Mouse (Mus musculus): ENCODE measurements around the gene Tmprss6. TPM values are rescaled to one million over a fixed set of nuclear protein-coding genes. Genes with fewer than 3 reads are reported as not detected.

Tmprss6 gene
- polyA plus RNA-seq, 1 experiment from 2014 or later, result 1.8 TPM

- H3K4me1 ChIP-seq (ENCODE audit: control insufficient read depth, insufficient read depth, low read length), result no peaks in the 10 kb centered on the region
- peak; percentile 36; the same call in 1 of the 2 replicates for ATAC-seq (ENCODE audit: insufficient read depth, low FRiP score)
- peak overlapping the region; percentile 41 for H3K4me2 ChIP-seq (ENCODE audit: low read depth, low read length)
- 14% methylated on average over 16 of the region's 16 CpGs for WGBS
- no peaks in the 10 kb centered on the region for H3K36me3 ChIP-seq (ENCODE audit: control insufficient read depth, insufficient read depth, low read length)
- H3K27ac ChIP-seq (ENCODE audit: low read length), result no peak overlapping the region
- H3K9me3 ChIP-seq (replicated peaks; ENCODE audit: control insufficient read depth, low read length), result no peaks in the 10 kb centered on the region
- H3K4me3 ChIP-seq (replicated peaks; ENCODE audit: low read length), result no peak overlapping the region
- H3K9ac ChIP-seq (ENCODE audit: low read length), result no peak overlapping the region
- H3K27me3 ChIP-seq (ENCODE audit: control insufficient read depth, insufficient read depth, low read length), result no peaks in the 10 kb centered on the region
These were observed 46.1 kb downstream of the Tmprss6 start for GRCm38 (mm10) chr15:78422046-78422956.

- Histone ChIP-seq H3K27me3 (ENCODE audit: control insufficient read depth, insufficient read depth, low read length) (no peaks in the 10 kb centered on the region), H3K4me1 (ENCODE audit: control insufficient read depth, insufficient read depth, low read length) (peaks cover 6% of the 10 kb centered on the region), H3K9ac (ENCODE audit: low read length) (no peak overlapping the region), H3K4me3 (replicated peaks; ENCODE audit: low read length) (no peak overlapping the region), H3K36me3 (ENCODE audit: control insufficient read depth, insufficient read depth, low read length) (no peaks in the 10 kb centered on the region), H3K4me2 (ENCODE audit: low read depth, low read length) (no peak overlapping the region), H3K9me3 (replicated peaks; ENCODE audit: control insufficient read depth, low read length) (no peaks in the 10 kb centered on the region), H3K27ac (ENCODE audit: low read length) (no peak overlapping the region; the same call in 1 of the 2 replicates)
- no peak for ATAC-seq (ENCODE audit: insufficient read depth, low FRiP score)
- 82% methylated on average over 13 of the region's 13 CpGs for WGBS
These were observed 48.0 kb downstream of the Tmprss6 start for GRCm38 (mm10) chr15:78420395-78420794.

- no peak overlapping the region; the same call in 1 of the 2 replicates for H3K4me2 ChIP-seq (ENCODE audit: low read depth, low read length)
- 8% methylated on average over 4 of the region's 4 CpGs for WGBS
- no peaks in the 10 kb centered on the region for H3K27me3 ChIP-seq (ENCODE audit: control insufficient read depth, insufficient read depth, low read length)
- peak overlapping the region; percentile 55 for H3K9ac ChIP-seq (ENCODE audit: low read length)
- no peak overlapping the region for H3K4me3 ChIP-seq (replicated peaks; ENCODE audit: low read length)
- peak; percentile 73; the same call in 1 of the 2 replicates for ATAC-seq (ENCODE audit: insufficient read depth, low FRiP score)
- H3K4me1 ChIP-seq (ENCODE audit: control insufficient read depth, insufficient read depth, low read length), result peaks cover 6% of the 10 kb centered on the region
- no peaks in the 10 kb centered on the region for H3K9me3 ChIP-seq (replicated peaks; ENCODE audit: control insufficient read depth, low read length)
- H3K27ac ChIP-seq (ENCODE audit: low read length), result peak overlapping the region; percentile 92
- H3K36me3 ChIP-seq (ENCODE audit: control insufficient read depth, insufficient read depth, low read length), result no peaks in the 10 kb centered on the region
These were observed 51.5 kb downstream of the Tmprss6 start for GRCm38 (mm10) chr15:78416937-78417336.

DNA sequence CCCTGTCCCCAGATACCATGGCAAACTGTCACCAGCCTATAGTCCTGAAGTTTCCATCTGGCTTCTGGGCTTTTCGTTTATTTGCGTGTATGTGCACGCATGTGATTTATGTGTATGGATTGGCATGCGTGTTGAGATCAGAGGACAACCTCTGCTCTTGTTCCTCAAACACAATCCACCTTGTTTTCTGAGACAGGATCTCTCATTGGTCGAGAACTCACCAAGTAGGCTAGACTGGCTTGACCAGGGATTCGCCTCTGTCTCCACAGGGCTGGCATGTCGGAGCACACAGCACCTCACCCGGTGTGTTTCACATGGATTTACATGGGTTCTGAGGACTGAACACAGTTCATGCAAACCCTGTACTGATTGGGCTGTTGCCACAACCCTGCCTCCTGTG is 54.3 kb downstream of the Tmprss6 start:
- peak overlapping the region; percentile 41; the same call in 1 of the 2 replicates for H3K27ac ChIP-seq (ENCODE audit: low read length)
- no peak overlapping the region for H3K4me3 ChIP-seq (replicated peaks; ENCODE audit: low read length)
- H3K27me3 ChIP-seq (ENCODE audit: control insufficient read depth, insufficient read depth, low read length), result peaks cover 8% of the 10 kb centered on the region; the same call in 1 of the 2 replicates
- H3K9me3 ChIP-seq (replicated peaks; ENCODE audit: control insufficient read depth, low read length), result no peaks in the 10 kb centered on the region
- no peak overlapping the region for H3K4me2 ChIP-seq (ENCODE audit: low read depth, low read length)
- peaks cover 9% of the 10 kb centered on the region for H3K4me1 ChIP-seq (ENCODE audit: control insufficient read depth, insufficient read depth, low read length)
- ATAC-seq (ENCODE audit: insufficient read depth, low FRiP score), result no peak
- no peaks in the 10 kb centered on the region; the same call in 1 of the 2 replicates for H3K36me3 ChIP-seq (ENCODE audit: control insufficient read depth, insufficient read depth, low read length)
- H3K9ac ChIP-seq (ENCODE audit: low read length), result no peak overlapping the region
- 81% methylated on average over 8 of the region's 8 CpGs for WGBS

GRCm38 (mm10) chr15:78413719-78414117 is 54.7 kb downstream of the Tmprss6 start:
- peak overlapping the region; percentile 31; the same call in 1 of the 2 replicates for H3K27ac ChIP-seq (ENCODE audit: low read length)
- peaks cover 9% of the 10 kb centered on the region for H3K4me1 ChIP-seq (ENCODE audit: control insufficient read depth, insufficient read depth, low read length)
- H3K4me3 ChIP-seq (replicated peaks; ENCODE audit: low read length), result no peak overlapping the region
- no peak overlapping the region for H3K9ac ChIP-seq (ENCODE audit: low read length)
- ATAC-seq (ENCODE audit: insufficient read depth, low FRiP score), result no peak
- no peak overlapping the region for H3K4me2 ChIP-seq (ENCODE audit: low read depth, low read length)
- peaks cover 8% of the 10 kb centered on the region; the same call in 1 of the 2 replicates for H3K27me3 ChIP-seq (ENCODE audit: control insufficient read depth, insufficient read depth, low read length)
- 58% methylated on average over 1 of the region's 1 CpGs for WGBS
- no peaks in the 10 kb centered on the region; the same call in 1 of the 2 replicates for H3K36me3 ChIP-seq (ENCODE audit: control insufficient read depth, insufficient read depth, low read length)
- no peaks in the 10 kb centered on the region for H3K9me3 ChIP-seq (replicated peaks; ENCODE audit: control insufficient read depth, low read length)

DNA sequence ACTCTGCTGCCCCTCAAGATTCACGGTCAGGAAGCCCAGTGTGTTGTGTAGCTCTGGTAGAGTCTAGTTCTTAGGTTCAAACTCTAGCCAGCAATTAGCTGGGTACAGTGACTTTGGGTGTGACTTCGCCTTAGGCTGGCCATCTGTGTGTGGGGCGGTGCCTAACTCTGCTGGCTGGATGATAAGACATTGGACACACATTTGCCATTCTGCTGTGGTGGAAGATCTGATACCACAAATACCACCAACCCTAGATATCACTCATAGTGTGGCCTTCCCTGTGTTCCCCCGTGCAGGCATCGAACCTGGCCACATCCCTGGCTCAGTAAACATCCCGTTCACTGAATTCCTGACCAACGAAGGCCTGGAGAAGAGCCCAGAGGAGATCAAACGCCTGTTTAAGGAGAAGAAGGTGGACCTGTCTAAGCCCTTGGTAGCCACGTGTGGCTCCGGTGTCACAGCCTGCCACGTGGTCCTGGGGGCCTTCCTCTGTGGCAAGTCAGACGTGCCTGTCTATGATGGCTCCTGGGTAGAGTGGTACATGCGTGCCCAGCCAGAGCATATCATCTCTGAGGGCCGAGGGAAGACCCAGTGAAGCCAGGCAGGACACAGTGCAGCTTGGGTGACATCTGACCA is 55.2 kb downstream of the Tmprss6 start:
- Histone ChIP-seq H3K9ac (ENCODE audit: low read length) (no peak overlapping the region), H3K9me3 (replicated peaks; ENCODE audit: control insufficient read depth, low read length) (no peaks in the 10 kb centered on the region), H3K36me3 (ENCODE audit: control insufficient read depth, insufficient read depth, low read length) (no peaks in the 10 kb centered on the region; the same call in 1 of the 2 replicates), H3K4me2 (ENCODE audit: low read depth, low read length) (no peak overlapping the region), H3K4me3 (replicated peaks; ENCODE audit: low read length) (no peak overlapping the region), H3K27me3 (ENCODE audit: control insufficient read depth, insufficient read depth, low read length) (peaks cover 11% of the 10 kb centered on the region; the same call in 1 of the 2 replicates), H3K4me1 (ENCODE audit: control insufficient read depth, insufficient read depth, low read length) (peaks cover 10% of the 10 kb centered on the region), H3K27ac (ENCODE audit: low read length) (peak overlapping the region; percentile 31; the same call in 1 of the 2 replicates)
- ATAC-seq (ENCODE audit: insufficient read depth, low FRiP score), result peak; percentile 40
- 82% methylated on average over 14 of the region's 14 CpGs for WGBS

- Histone ChIP-seq H3K9me3 (replicated peaks; ENCODE audit: control insufficient read depth, low read length) (no peaks in the 10 kb centered on the region), H3K9ac (ENCODE audit: low read length) (peak overlapping the region; percentile 55; the same call in 1 of the 2 replicates), H3K4me2 (ENCODE audit: low read depth, low read length) (peak overlapping the region; percentile 52), H3K4me1 (ENCODE audit: control insufficient read depth, insufficient read depth, low read length) (peaks cover 22% of the 10 kb centered on the region), H3K27ac (ENCODE audit: low read length) (peak overlapping the region; percentile 60; the same call in 1 of the 2 replicates), H3K27me3 (ENCODE audit: control insufficient read depth, insufficient read depth, low read length) (peaks cover 11% of the 10 kb centered on the region; the same call in 1 of the 2 replicates), H3K36me3 (ENCODE audit: control insufficient read depth, insufficient read depth, low read length) (no peaks in the 10 kb centered on the region; the same call in 1 of the 2 replicates), H3K4me3 (replicated peaks; ENCODE audit: low read length) (peak overlapping the region; percentile 34)
- 28% methylated on average over 12 of the region's 12 CpGs for WGBS
- no peak for ATAC-seq (ENCODE audit: insufficient read depth, low FRiP score)
These were observed 58.8 kb downstream of the Tmprss6 start for GRCm38 (mm10) chr15:78409570-78410052.

GRCm38 (mm10) chr15:78406293-78406934 is 62.0 kb downstream of the Tmprss6 start, which contains the start of gene Mpst:
TSS of gene Mpst (plus strand) at chr15:78406416.
- Histone ChIP-seq H3K4me1 (ENCODE audit: control insufficient read depth, insufficient read depth, low read length) (peaks cover 54% of the 10 kb centered on the region), H3K4me3 (replicated peaks; ENCODE audit: low read length) (peak within 1 kb of the TSS; percentile 90), H3K36me3 (ENCODE audit: control insufficient read depth, insufficient read depth, low read length) (no peaks in the 10 kb centered on the region; the same call in 1 of the 2 replicates), H3K27ac (ENCODE audit: low read length) (peak within 1 kb of the TSS; percentile 99), H3K4me2 (ENCODE audit: low read depth, low read length) (peak within 1 kb of the TSS; percentile 90), H3K27me3 (ENCODE audit: control insufficient read depth, insufficient read depth, low read length) (peaks cover 11% of the 10 kb centered on the region; the same call in 1 of the 2 replicates), H3K9me3 (replicated peaks; ENCODE audit: control insufficient read depth, low read length) (no peaks in the 10 kb centered on the region), H3K9ac (ENCODE audit: low read length) (peak within 1 kb of the TSS; percentile 84)
- peak; percentile 83 for ATAC-seq (ENCODE audit: insufficient read depth, low FRiP score)
- WGBS, result under 1% methylated on average over 40 of the region's 40 CpGs
